Mouse (Mus musculus) adrenal gland, postnatal 25 days (tissue): Measurements from ENCODE around the gene Mettl3. TPM values are rescaled to one million over a fixed set of nuclear protein-coding genes. Genes with fewer than 3 reads are reported as not detected.

Experiments
- DNase-seq: peaks from one replicate; pipeline ENCODE4 v3.0.0; 2021; ENCODE audit warnings: mixed read lengths
- total RNA-seq: library from RNA; stranded (reverse); gene quantifications from 2 replicates; pipeline ENCODE4 v1.2.3, GENCODE M21; 2021

The Mettl3 gene
- total RNA-seq, 1 experiment from 2014 or later: 54.4 TPM

DNA sequence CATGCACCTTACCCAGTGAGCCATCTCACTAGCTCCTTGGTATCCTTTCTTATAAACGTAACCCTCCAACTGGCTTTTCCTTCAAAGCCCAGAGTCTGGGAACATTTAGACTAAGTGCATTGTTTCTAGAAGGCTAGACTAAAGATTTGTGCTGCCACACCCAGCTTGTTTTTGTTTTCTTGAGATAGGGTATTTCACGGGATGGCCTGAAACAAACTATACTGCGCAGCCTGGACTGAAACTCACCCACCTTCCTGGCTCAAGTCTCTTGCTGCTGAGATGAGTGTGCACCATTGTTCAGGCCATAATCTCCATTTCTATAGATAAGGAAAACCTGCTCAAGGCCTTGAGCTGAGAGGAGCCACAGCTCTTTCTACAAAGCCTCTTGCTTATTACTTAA is 20.7 kb downstream of the Mettl3 start:
- DNase-seq: no peak

DNA sequence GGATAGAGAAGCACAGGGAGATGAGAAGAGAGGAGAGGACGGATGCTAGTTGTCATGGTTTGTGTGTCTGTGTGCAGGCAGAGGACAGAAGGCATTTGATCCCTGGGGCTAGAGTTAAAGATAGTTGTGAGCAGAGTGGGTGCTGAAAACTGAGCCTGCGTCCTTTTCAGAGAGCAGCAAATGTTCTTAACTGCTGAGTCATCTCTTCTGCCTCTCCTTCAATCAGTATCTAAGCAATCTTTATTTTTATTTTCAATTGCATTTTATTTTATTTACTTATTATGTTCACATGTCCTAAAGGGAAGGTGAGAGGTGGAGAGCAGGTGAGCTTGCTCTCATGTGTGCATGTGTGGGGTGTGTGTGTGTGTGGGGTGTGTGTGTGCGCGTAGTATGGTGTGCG is 21.3 kb downstream of the Mettl3 start:
- no peak for DNase-seq

DNA sequence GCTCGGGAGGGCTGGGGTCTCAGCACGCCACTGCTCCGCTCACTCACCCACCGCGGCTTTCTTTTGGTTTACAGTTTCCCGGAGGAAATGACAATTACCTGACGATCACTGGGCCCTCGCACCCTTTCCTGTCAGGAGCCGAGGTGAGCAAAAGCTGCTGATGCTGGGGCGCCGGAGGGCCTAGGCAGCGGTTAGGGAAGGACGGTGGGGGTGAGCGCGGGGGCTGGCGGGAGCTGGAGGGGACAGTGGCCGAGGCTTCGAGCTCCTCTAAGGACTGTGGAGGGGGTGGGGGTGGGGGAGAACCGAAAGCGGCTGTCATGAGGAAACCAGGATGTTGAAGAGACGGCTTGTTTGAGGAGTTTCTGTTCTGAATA is 25.2 kb downstream of the Mettl3 start:
- DNase-seq: peak; percentile 32

DNA sequence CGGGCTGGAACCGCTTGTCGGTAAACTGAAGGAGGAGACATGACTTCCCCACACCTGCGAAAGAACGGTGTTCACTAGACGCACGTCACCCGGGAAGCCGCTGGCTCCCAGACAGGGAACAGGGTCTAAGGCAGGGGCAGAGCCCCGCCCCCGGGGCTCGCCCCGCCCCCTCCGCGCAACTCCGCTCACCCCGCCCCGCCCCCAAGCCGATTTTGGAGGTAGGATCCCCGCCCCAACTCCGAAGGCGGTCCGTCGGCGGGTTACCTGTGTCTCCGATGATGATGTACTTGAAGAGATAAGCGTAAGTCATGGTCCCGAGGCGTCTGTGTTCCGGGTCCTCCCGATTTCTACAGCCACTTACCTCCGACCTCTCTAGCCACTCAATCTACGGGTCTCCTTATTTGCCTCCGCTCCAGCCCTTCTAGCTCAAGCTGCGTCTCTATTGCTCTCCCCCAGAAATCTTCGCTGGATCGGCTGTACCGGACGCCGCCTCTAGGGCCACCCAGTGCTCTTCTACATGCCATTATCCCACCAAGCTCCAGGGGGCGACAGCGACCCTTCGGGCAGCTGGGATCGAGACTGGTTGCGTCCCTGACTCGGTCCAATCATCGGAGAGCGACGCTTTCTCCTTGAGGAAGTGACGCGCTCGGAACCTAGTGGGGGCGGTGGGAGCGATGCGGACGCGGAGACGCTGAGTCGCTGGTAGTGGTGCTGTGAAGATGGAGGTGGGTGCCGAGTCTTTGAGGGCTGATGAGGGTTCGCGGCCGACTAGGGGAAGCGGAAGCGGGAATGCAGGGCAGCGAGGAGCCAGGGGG is 25.8 kb downstream of the Mettl3 start, which contains the start of the genes Tox4 and Rab2b:
Tox4 (plus strand) TSS at position 215 of the 815 bp plus-strand sequence.
Rab2b (minus strand) TSS at position 614 of the 815 bp plus-strand sequence.
- peak; percentile 96 for DNase-seq

DNA sequence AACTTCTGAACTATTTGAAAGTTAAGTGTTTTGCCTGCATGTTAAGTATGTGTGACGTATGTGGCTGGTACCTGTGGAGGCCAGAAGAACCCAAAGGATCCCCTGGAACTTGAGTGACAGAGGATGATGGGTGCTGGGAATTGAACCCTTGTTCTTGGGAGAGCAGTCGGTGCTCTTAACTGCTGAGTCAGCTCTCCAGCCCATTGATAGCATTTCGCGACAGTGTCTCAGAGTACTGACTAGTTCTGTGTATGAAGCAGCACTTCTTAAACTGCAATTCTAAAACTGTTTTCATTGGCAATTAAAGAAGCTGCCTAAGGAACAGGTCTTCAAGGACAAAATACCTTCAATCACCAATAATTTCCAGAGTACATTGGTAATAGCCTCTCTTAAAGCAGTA is 27.7 kb downstream of the Mettl3 start:
- no peak for DNase-seq

DNA sequence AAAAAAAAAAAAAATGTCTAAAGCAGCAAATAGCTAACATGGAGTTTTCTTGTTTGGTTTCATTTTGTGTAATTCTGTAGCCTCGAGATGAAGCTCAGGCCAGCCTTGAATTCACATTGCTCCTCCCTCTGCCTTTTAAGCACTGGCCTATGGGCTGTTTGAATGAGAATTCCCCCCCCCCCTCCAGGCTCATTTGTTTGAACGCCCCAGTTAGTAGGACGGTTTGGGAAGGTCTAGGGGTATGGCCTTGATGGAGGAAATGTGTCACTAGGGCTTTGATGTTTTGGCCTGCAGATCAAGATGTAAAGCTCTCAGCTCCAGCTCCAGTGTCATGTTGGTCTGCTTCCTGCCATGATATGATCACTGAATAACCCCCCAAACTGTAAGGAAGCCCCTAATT is 32.1 kb downstream of the Mettl3 start:
- peak; percentile 28 for DNase-seq

DNA sequence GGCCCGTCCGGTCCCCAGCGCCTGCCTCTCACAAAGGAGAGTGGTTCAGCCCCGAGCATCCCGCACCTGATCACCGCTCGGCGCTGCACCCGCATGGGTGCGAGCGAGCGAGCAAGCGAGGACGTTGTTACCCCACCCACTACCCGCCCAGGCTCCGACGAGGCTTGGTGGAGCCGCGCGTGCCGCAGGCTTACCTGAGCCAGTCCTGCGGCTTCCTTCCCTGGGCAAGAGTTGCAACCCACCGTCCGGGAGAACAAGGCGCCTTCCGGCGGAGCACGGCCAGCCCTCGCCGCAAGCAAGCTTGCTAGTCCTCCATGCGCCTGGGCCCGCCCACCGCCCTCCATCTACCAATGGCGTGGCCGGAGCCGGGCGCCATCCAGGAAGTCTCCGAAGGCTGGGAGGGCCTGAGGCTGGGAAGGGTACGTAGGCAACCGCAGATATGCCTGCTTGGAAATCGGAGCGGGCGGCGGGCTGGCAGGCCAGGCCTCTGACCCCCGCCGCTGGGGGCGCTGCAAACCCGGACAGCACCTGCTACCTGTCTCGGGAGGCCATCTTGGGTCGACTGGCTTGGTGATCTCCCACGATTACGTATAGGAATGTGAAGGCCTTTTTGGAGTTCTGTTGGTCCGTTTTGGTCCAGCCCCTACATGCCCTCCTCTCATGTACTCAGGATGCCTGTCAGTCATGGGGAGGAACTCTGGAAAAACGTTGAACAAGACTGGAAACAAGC is 47.3 kb downstream of the Mettl3 start, which contains the start of gene Chd8:
Chd8 (minus strand) TSS at position 297 of the 730 bp plus-strand sequence.
- DNase-seq: peak; percentile 97

DNA sequence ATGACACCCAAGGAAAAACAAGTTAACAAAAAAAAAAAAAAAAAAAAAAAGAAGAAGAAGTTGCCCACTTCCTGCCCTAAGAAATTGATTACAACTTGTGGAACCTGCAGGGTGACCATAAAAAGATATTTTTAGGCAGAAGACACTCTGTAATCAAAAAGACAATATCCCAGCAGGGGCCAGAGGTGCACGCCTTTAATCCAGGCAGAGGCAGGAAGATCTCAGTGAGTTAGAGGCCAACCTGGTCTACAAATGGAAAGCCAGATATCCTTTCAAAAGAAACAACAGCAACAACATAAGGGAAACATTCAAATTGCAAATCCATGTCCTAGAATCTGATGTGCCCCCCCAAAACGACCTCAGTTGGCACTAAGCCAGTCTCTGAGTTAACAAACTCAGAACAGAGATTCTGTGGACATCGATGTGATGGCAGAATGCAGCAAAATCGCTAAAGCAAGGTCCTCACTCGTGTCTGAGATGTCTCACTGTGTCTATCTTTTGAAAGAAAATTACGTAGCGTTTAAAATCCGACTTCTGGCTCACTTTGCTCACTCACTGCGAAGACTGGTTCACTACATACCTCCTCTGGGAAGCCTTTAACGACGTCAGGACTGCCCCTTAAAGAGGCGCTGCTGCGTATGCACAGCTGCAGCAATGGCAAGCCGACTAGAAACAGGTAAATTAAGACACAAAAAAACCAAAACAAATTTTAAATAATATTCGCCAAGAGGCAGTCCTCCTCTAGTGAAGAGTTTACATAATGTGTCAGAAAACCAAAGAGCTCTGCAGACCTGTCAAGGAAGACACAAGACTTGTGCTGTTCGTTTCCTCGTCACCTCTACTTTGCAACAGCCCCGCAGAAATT is 48.4 kb downstream of the Mettl3 start:
- no peak for DNase-seq

DNA sequence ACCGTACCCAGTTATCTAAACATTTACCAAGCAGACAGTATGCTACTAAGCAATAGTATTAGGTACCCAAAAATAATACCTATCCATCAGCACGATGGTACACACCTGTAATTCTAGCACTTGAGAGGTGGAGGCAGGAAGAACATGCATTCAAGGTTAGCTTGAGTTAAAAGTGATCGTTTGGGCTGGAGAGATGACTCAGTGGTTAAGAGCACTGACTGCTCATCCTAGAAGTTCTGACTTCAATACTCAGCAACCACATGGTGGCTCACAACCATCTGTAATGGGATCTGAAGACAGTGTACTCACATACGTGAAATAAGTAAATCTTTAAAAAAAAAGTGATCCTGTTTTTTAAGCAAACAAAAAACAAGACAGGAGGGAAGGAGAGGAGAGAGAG is 58.8 kb downstream of the Mettl3 start:
- no peak for DNase-seq

Other genes with a start within 250 kb of the Mettl3 start
- gene Hnrnpc, start 201.1 kb downstream of the Mettl3 start, total RNA-seq: 235 and 281 TPM in 2 replicates
- gene Rpgrip1, start 194.4 kb downstream of the Mettl3 start, total RNA-seq: 0.38 and 0.73 TPM in 2 replicates
- gene Supt16, start 107.7 kb downstream of the Mettl3 start, total RNA-seq: 60.0 and 61.3 TPM in 2 replicates
- gene Chd8, start 47.3 kb downstream of the Mettl3 start, total RNA-seq: 104 and 109 TPM in 2 replicates
- gene Tox4, start 26.0 kb downstream of the Mettl3 start, total RNA-seq: 39.7 and 51.3 TPM in 2 replicates
- gene Rab2b, start 25.6 kb downstream of the Mettl3 start, total RNA-seq: 35.7 and 37.8 TPM in 2 replicates
- gene Sall2, start 23.6 kb upstream of the Mettl3 start, total RNA-seq: 8.7 and 9.5 TPM in 2 replicates
- gene Olfr1513, start 51.3 kb upstream of the Mettl3 start, total RNA-seq: not detected in 2 replicates
- not detected in 2 replicates for gene Olfr1512, start 74.0 kb upstream of the Mettl3 start, total RNA-seq
- not detected in 2 replicates for gene Olfr1511, start 92.3 kb upstream of the Mettl3 start, total RNA-seq
- not detected in 2 replicates for gene Olfr1510, start 109.2 kb upstream of the Mettl3 start, total RNA-seq
- gene Olfr1509, start 137.9 kb upstream of the Mettl3 start, total RNA-seq: not detected in 2 replicates
- not detected in 2 replicates for gene Olfr1508, start 162.4 kb upstream of the Mettl3 start, total RNA-seq
- gene Olfr1507, start 190.6 kb upstream of the Mettl3 start, total RNA-seq: not detected in 2 replicates